Mouse (Mus musculus) kidney, adult 11 months (tissue): ENCODE measurements at regions not wholly inside any gene's neighbourhood (a gene's known extent, or its start where the extent isn't known, plus 50 kb on each side); places are given as distances from the start of the nearest gene placed in this dataset.
A peak's percentile ranks its signal among the peaks of the same experiment; 100 is the strongest.

Experiments used
- DNase-seq: peaks from one replicate; pipeline ENCODE4 v3.0.0; 2022

GRCm38 (mm10) chr7:129441085-129441617 lies 150.5 kb upstream of the Wdr11 start:
- no peak for DNase-seq

GRCm38 (mm10) chr7:129469496-129469895 lies 122.2 kb upstream of the Wdr11 start:
- peak; percentile 17 for DNase-seq

- DNase-seq: no peak
These were observed 107.9 kb upstream of the Wdr11 start for GRCm38 (mm10) chr7:129483736-129484135.

GRCm38 (mm10) chr7:129506894-129507293 lies 84.8 kb upstream of the Wdr11 start:
- no peak for DNase-seq

GRCm38 (mm10) chr7:129509631-129510132 lies 82.0 kb upstream of the Wdr11 start:
- DNase-seq: no peak

GRCm38 (mm10) chr7:129514619-129515018 lies 77.0 kb upstream of the Wdr11 start:
- no peak for DNase-seq

- DNase-seq: no peak
These were observed 67.2 kb upstream of the Wdr11 start for GRCm38 (mm10) chr7:129524369-129524915.

- DNase-seq: no peak
These were observed 65.7 kb upstream of the Wdr11 start for GRCm38 (mm10) chr7:129525985-129526384.

GRCm38 (mm10) chr7:129528263-129528662 lies 63.4 kb upstream of the Wdr11 start:
- no peak for DNase-seq

- DNase-seq: no peak
These were observed 58.2 kb upstream of the Wdr11 start for GRCm38 (mm10) chr7:129533366-129533905.
